In genomic region chr4:126150297-126150948, GRCm38 (mm10) we compare ENCODE assay signal across 9 mouse cellular contexts. TPM values are rescaled to one million over a fixed set of nuclear protein-coding genes. Genes with fewer than 3 reads are reported as not detected.
DNase-seq lines count a peak whose midpoint lies in the region; ATAC-seq and TF ChIP-seq lines count a peak whose summit lies in the region.
"Had no signal": no experiment of that assay in that cellular context is flagged by ENCODE, and none has a peak within 500 bp of the region (broad histone marks: within the 10 kb centered on the region; RNA-seq: fewer than 3 reads in every experiment).

No protein-coding gene starts in this region.

- TF ChIP-seq CTCF in hindbrain, postnatal 0 days (IDR thresholded peaks at IDR 0.05; ENCODE audit: low read depth) = no peak

- no peaks in the 10 kb centered on the region for H3K36me3 ChIP-seq in hindbrain, embryonic 10.5 days
- no peaks in the 10 kb centered on the region for H3K36me3 ChIP-seq in hindbrain, postnatal 0 days (ENCODE audit: insufficient read depth, low read length)
- peaks cover 22% of the 10 kb centered on the region for H3K36me3 ChIP-seq in embryonic facial prominence, embryonic 14.5 days (ENCODE audit: control insufficient read depth, insufficient read depth, low read length)
- H3K36me3 ChIP-seq in limb, embryonic 15.5 days = peaks cover 20% of the 10 kb centered on the region
- H3K36me3 ChIP-seq in neural tube, embryonic 12.5 days = no peaks in the 10 kb centered on the region

- DNase-seq in hindbrain, embryonic 10.5 days (ENCODE audit: low spot score) = peak; percentile 84
- DNase-seq in hindbrain, postnatal 0 days (ENCODE audit: low spot score) = no peak
- peak; percentile 98 for DNase-seq in embryonic facial prominence, embryonic 14.5 days (ENCODE audit: low spot score)
- peak; percentile 80 to 84 for DNase-seq in heart, postnatal 14 days
- DNase-seq in right cerebral cortex, adult 2 months (ENCODE audit: low spot score in 2 of 2) = no peak

- intact Hi-C loops in heart, postnatal 14 days (cut with DNase I) = no loop called here

- H3K9ac ChIP-seq in hindbrain, postnatal 0 days (replicated peaks; ENCODE audit: low read length) = no peak overlapping the region
- peak overlapping the region; percentile 45; the same call in 1 of the 2 replicates for H3K9ac ChIP-seq in embryonic facial prominence, embryonic 14.5 days (ENCODE audit: low read depth, low read length)
- H3K9ac ChIP-seq in limb, embryonic 15.5 days = no peak overlapping the region
- no peak overlapping the region for H3K9ac ChIP-seq in neural tube, embryonic 12.5 days

- 38% methylated on average over 16 of the region's 16 CpGs for WGBS in hindbrain, embryonic 10.5 days
- 70% methylated on average over 16 of the region's 16 CpGs for WGBS in hindbrain, postnatal 0 days
- 18% methylated on average over 16 of the region's 16 CpGs for WGBS in embryonic facial prominence, embryonic 14.5 days
- 7% methylated on average over 16 of the region's 16 CpGs for WGBS in limb, embryonic 15.5 days
- WGBS in neural tube, embryonic 12.5 days = 45% methylated on average over 16 of the region's 16 CpGs

- H3K4me1 ChIP-seq in hindbrain, embryonic 10.5 days (replicated peaks) = peaks cover 59% of the 10 kb centered on the region
- peaks cover 3% of the 10 kb centered on the region; the same call in 1 of the 2 replicates for H3K4me1 ChIP-seq in hindbrain, postnatal 0 days (ENCODE audit: insufficient read depth, low read length)
- H3K4me1 ChIP-seq in embryonic facial prominence, embryonic 14.5 days (ENCODE audit: control insufficient read depth, insufficient read depth, low read length) = peaks cover 35% of the 10 kb centered on the region
- peaks cover 58% of the 10 kb centered on the region for H3K4me1 ChIP-seq in limb, embryonic 15.5 days
- H3K4me1 ChIP-seq in neural tube, embryonic 12.5 days = peaks cover 9% of the 10 kb centered on the region

- H3K4me3 ChIP-seq in hindbrain, embryonic 10.5 days = peak overlapping the region; percentile 61
- no peak overlapping the region for H3K4me3 ChIP-seq in hindbrain, postnatal 0 days (ENCODE audit: low read length)
- H3K4me3 ChIP-seq in embryonic facial prominence, embryonic 14.5 days (ENCODE audit: low read depth, low read length) = peak overlapping the region; percentile 68
- peak overlapping the region; percentile 75 for H3K4me3 ChIP-seq in limb, embryonic 15.5 days
- no peak overlapping the region for H3K4me3 ChIP-seq in neural tube, embryonic 12.5 days

- H3K9me3 ChIP-seq in hindbrain, embryonic 10.5 days = no peaks in the 10 kb centered on the region
- H3K9me3 ChIP-seq in hindbrain, postnatal 0 days (ENCODE audit: low read length) = no peaks in the 10 kb centered on the region
- no peaks in the 10 kb centered on the region for H3K9me3 ChIP-seq in embryonic facial prominence, embryonic 14.5 days (ENCODE audit: control insufficient read depth, low read length)
- H3K9me3 ChIP-seq in limb, embryonic 15.5 days = no peaks in the 10 kb centered on the region
- no peaks in the 10 kb centered on the region for H3K9me3 ChIP-seq in neural tube, embryonic 12.5 days

- ATAC-seq in hindbrain, postnatal 0 days = no peak
- ATAC-seq in embryonic facial prominence, embryonic 14.5 days (ENCODE audit: low read depth) = peak; percentile 91
- peak; percentile 93 for ATAC-seq in limb, embryonic 15.5 days (ENCODE audit: insufficient number of reproducible peaks, low FRiP score, low TSS enrichment, low read depth)
- ATAC-seq in neural tube, embryonic 12.5 days (ENCODE audit: low FRiP score, low read depth) = no peak
- no peak for ATAC-seq in inflammation-experienced regulatory T-cells, adult 6 months

- no peak overlapping the region for H3K4me2 ChIP-seq in hindbrain, postnatal 0 days (ENCODE audit: low read depth, low read length)
- H3K4me2 ChIP-seq in embryonic facial prominence, embryonic 14.5 days (ENCODE audit: low read depth, low read length) = peak overlapping the region; percentile 84
- peak overlapping the region; percentile 88 for H3K4me2 ChIP-seq in limb, embryonic 15.5 days
- H3K4me2 ChIP-seq in neural tube, embryonic 12.5 days (replicated peaks) = peak overlapping the region; percentile 76

- H3K27me3 ChIP-seq in hindbrain, embryonic 10.5 days (ENCODE audit: insufficient read depth, poor library complexity, severe bottlenecking) = peaks cover 64% of the 10 kb centered on the region
- H3K27me3 ChIP-seq in hindbrain, postnatal 0 days (ENCODE audit: insufficient read depth, low read length) = no peaks in the 10 kb centered on the region
- no peaks in the 10 kb centered on the region for H3K27me3 ChIP-seq in embryonic facial prominence, embryonic 14.5 days (replicated peaks; ENCODE audit: control insufficient read depth, insufficient read depth, low read length)
- H3K27me3 ChIP-seq in limb, embryonic 15.5 days = no peaks in the 10 kb centered on the region
- H3K27me3 ChIP-seq in neural tube, embryonic 12.5 days (replicated peaks) = peaks cover 31% of the 10 kb centered on the region

- peak overlapping the region; percentile 24 for H3K27ac ChIP-seq in hindbrain, embryonic 10.5 days
- no peak overlapping the region for H3K27ac ChIP-seq in hindbrain, postnatal 0 days
- H3K27ac ChIP-seq in embryonic facial prominence, embryonic 14.5 days (replicated peaks; ENCODE audit: low read depth, low read length) = peak overlapping the region; percentile 89
- H3K27ac ChIP-seq in limb, embryonic 15.5 days = peak overlapping the region; percentile 93
- no peak overlapping the region for H3K27ac ChIP-seq in neural tube, embryonic 12.5 days
- H3K27ac ChIP-seq: macrophage had no signal

RNA-seq across cellular contexts. Expression of gene Eva1b, which starts 2.9 kb away (rescaled TPM):
- polyA plus RNA-seq in hindbrain, embryonic 10.5 days (2016; fragmentation: Nextera tagmentation; extraction: Ambion mirVana) = 29.8 and 35.3 TPM in 2 replicates
- total RNA-seq in hindbrain, postnatal 0 days (2014; rRNA removed) = 24.9 and 25.6 TPM in 2 replicates
- polyA plus RNA-seq in hindbrain, postnatal 0 days (2015; fragmentation: Nextera tagmentation; extraction: Ambion mirVana) = 11.6 and 12.3 TPM in 2 replicates
- 78.9 and 81.7 TPM in 2 replicates for polyA plus RNA-seq in embryonic facial prominence, embryonic 14.5 days (2014; fragmentation: Nextera tagmentation; extraction: Ambion mirVana)
- 10 to 100 TPM; 23.3 to 24.9 TPM for total RNA-seq in heart, postnatal 14 days (2021)
- polyA plus RNA-seq in limb, embryonic 15.5 days (2015; fragmentation: Nextera tagmentation; extraction: Ambion mirVana) = 81.0 and 86.3 TPM in 2 replicates
- polyA plus RNA-seq in neural tube, embryonic 12.5 days (2016; fragmentation: Nextera tagmentation; extraction: Ambion mirVana) = 28.7 and 33.5 TPM in 2 replicates
- polyA plus RNA-seq in inflammation-experienced regulatory T-cells, adult 6 months (2017; shearing (Covaris generic)) = 10 to 100 TPM in 2 of 3 experiments, 1 to 10 TPM in 1; 8.5 to 14.5 (median 11.7) TPM

RNA-seq across cellular contexts. Expression of gene Sh3d21, which starts 12.9 kb away (rescaled TPM):
- polyA plus RNA-seq in hindbrain, embryonic 10.5 days (2016; fragmentation: Nextera tagmentation; extraction: Ambion mirVana) = 1.3 and 2.3 TPM in 2 replicates
- 0.63 and 1.2 TPM in 2 replicates for total RNA-seq in hindbrain, postnatal 0 days (2014; rRNA removed)
- polyA plus RNA-seq in hindbrain, postnatal 0 days (2015; fragmentation: Nextera tagmentation; extraction: Ambion mirVana) = 2.2 and 2.6 TPM in 2 replicates
- 7.8 and 7.9 TPM in 2 replicates for polyA plus RNA-seq in embryonic facial prominence, embryonic 14.5 days (2014; fragmentation: Nextera tagmentation; extraction: Ambion mirVana)
- 1 to 10 TPM; 3.0 to 3.1 TPM for total RNA-seq in heart, postnatal 14 days (2021)
- 12.1 and 13.8 TPM in 2 replicates for polyA plus RNA-seq in limb, embryonic 15.5 days (2015; fragmentation: Nextera tagmentation; extraction: Ambion mirVana)
- 2.0 and 2.1 TPM in 2 replicates for polyA plus RNA-seq in neural tube, embryonic 12.5 days (2016; fragmentation: Nextera tagmentation; extraction: Ambion mirVana)
- polyA plus RNA-seq in inflammation-experienced regulatory T-cells, adult 6 months (2017; shearing (Covaris generic)) = 1 to 10 TPM in 1 of 3 experiments, under 1 TPM in 2; 0.24 to 1.3 (median 0.59) TPM

RNA-seq across cellular contexts. Expression of gene Stk40, which starts 46.7 kb away (rescaled TPM):
- polyA plus RNA-seq in hindbrain, embryonic 10.5 days (2016; fragmentation: Nextera tagmentation; extraction: Ambion mirVana) = 46.9 and 47.2 TPM in 2 replicates
- 19.9 and 23.3 TPM in 2 replicates for total RNA-seq in hindbrain, postnatal 0 days (2014; rRNA removed)
- 17.6 and 19.7 TPM in 2 replicates for polyA plus RNA-seq in hindbrain, postnatal 0 days (2015; fragmentation: Nextera tagmentation; extraction: Ambion mirVana)
- polyA plus RNA-seq in embryonic facial prominence, embryonic 14.5 days (2014; fragmentation: Nextera tagmentation; extraction: Ambion mirVana) = 26.8 and 32.1 TPM in 2 replicates
- total RNA-seq in heart, postnatal 14 days (2021) = 10 to 100 TPM; 28.0 to 29.5 TPM
- polyA plus RNA-seq in limb, embryonic 15.5 days (2015; fragmentation: Nextera tagmentation; extraction: Ambion mirVana) = 32.4 and 35.4 TPM in 2 replicates
- 46.2 and 49.4 TPM in 2 replicates for polyA plus RNA-seq in neural tube, embryonic 12.5 days (2016; fragmentation: Nextera tagmentation; extraction: Ambion mirVana)
- 10 to 100 TPM; 11.0 to 27.7 (median 16.5) TPM for polyA plus RNA-seq in inflammation-experienced regulatory T-cells, adult 6 months (2017; shearing (Covaris generic))

RNA-seq across cellular contexts. Expression of gene Thrap3, which starts 52.1 kb away (rescaled TPM):
- polyA plus RNA-seq in hindbrain, embryonic 10.5 days (2016; fragmentation: Nextera tagmentation; extraction: Ambion mirVana) = 230 and 252 TPM in 2 replicates
- total RNA-seq in hindbrain, postnatal 0 days (2014; rRNA removed) = 85.7 and 128 TPM in 2 replicates
- polyA plus RNA-seq in hindbrain, postnatal 0 days (2015; fragmentation: Nextera tagmentation; extraction: Ambion mirVana) = 108 and 123 TPM in 2 replicates
- polyA plus RNA-seq in embryonic facial prominence, embryonic 14.5 days (2014; fragmentation: Nextera tagmentation; extraction: Ambion mirVana) = 185 and 198 TPM in 2 replicates
- total RNA-seq in heart, postnatal 14 days (2021) = 100 to 1,000 TPM; 130 to 144 TPM
- 183 and 198 TPM in 2 replicates for polyA plus RNA-seq in limb, embryonic 15.5 days (2015; fragmentation: Nextera tagmentation; extraction: Ambion mirVana)
- polyA plus RNA-seq in neural tube, embryonic 12.5 days (2016; fragmentation: Nextera tagmentation; extraction: Ambion mirVana) = 236 and 241 TPM in 2 replicates
- 100 to 1,000 TPM; 198 to 359 (median 205) TPM for polyA plus RNA-seq in inflammation-experienced regulatory T-cells, adult 6 months (2017; shearing (Covaris generic))

RNA-seq across cellular contexts. Expression of gene Lsm10, which starts 54.0 kb away (rescaled TPM):
- 46.8 and 49.1 TPM in 2 replicates for polyA plus RNA-seq in hindbrain, embryonic 10.5 days (2016; fragmentation: Nextera tagmentation; extraction: Ambion mirVana)
- 25.1 and 54.7 TPM in 2 replicates for total RNA-seq in hindbrain, postnatal 0 days (2014; rRNA removed)
- polyA plus RNA-seq in hindbrain, postnatal 0 days (2015; fragmentation: Nextera tagmentation; extraction: Ambion mirVana) = 42.8 and 42.9 TPM in 2 replicates
- polyA plus RNA-seq in embryonic facial prominence, embryonic 14.5 days (2014; fragmentation: Nextera tagmentation; extraction: Ambion mirVana) = 52.0 and 54.1 TPM in 2 replicates
- 10 to 100 TPM in 1 of 2 experiments, 1 to 10 TPM in 1; 9.2 to 12.8 TPM for total RNA-seq in heart, postnatal 14 days (2021)
- 50.1 and 51.2 TPM in 2 replicates for polyA plus RNA-seq in limb, embryonic 15.5 days (2015; fragmentation: Nextera tagmentation; extraction: Ambion mirVana)
- 38.8 and 38.9 TPM in 2 replicates for polyA plus RNA-seq in neural tube, embryonic 12.5 days (2016; fragmentation: Nextera tagmentation; extraction: Ambion mirVana)
- polyA plus RNA-seq in inflammation-experienced regulatory T-cells, adult 6 months (2017; shearing (Covaris generic)) = 10 to 100 TPM; 55.6 to 76.5 (median 73.4) TPM

Comparison
In these comparisons a context has a peak if more than half of its experiments do, and no peak if none do; other contexts are left out.
1. DNase-seq: peak in hindbrain, embryonic 10.5 days (single experiment), embryonic facial prominence, embryonic 14.5 days (single experiment) and heart, postnatal 14 days (2 of 2); none in hindbrain, postnatal 0 days (single experiment) and right cerebral cortex, adult 2 months (0 of 2).
2. H3K27ac ChIP-seq: peak in hindbrain, embryonic 10.5 days (single experiment), embryonic facial prominence, embryonic 14.5 days (single experiment) and limb, embryonic 15.5 days (single experiment); none in hindbrain, postnatal 0 days (single experiment) and neural tube, embryonic 12.5 days (single experiment).
3. H3K4me3 ChIP-seq: peak in hindbrain, embryonic 10.5 days (single experiment), embryonic facial prominence, embryonic 14.5 days (single experiment) and limb, embryonic 15.5 days (single experiment); none in hindbrain, postnatal 0 days (single experiment) and neural tube, embryonic 12.5 days (single experiment).
4. ATAC-seq: peak in embryonic facial prominence, embryonic 14.5 days (single experiment) and limb, embryonic 15.5 days (single experiment); none in hindbrain, postnatal 0 days (single experiment), neural tube, embryonic 12.5 days (single experiment) and inflammation-experienced regulatory T-cells, adult 6 months (single experiment).